Mouse (Mus musculus): Measurements from ENCODE around the gene Fbxw11.
A peak's percentile ranks its signal among the peaks of the same experiment; 100 is the strongest.

GRCm38 (mm10) chr11:32693431-32694141 is 51.1 kb downstream of the Fbxw11 start:
- TF ChIP-seq CTCF (IDR thresholded peaks at IDR 0.05; ENCODE audit: low read depth) = peak; percentile 55
- TF ChIP-seq EP300 (IDR thresholded peaks at IDR 0.05; ENCODE audit: low read depth) = no peak

All from liver, postnatal 0 days (tissue).